Mouse (Mus musculus): ENCODE measurements around the gene Bend3. TPM values are rescaled to one million over a fixed set of nuclear protein-coding genes. Genes with fewer than 3 reads are reported as not detected.

Gene Bend3
- total and polyA plus RNA-seq, 3 experiments, result 13.0 to 32.8 (median 18.7) TPM

GRCm38 (mm10) chr10:43490034-43490433 lies 11.4 kb downstream of the Bend3 start:
- H3K36me3 ChIP-seq (ENCODE audit: control insufficient read depth in 1 of 2, insufficient read depth in 2 of 2, low read length in 2 of 2), result no peaks in the 10 kb centered on the region; a peak in 1 of 4 replicates
- no peak for DNase-seq (ENCODE audit: low read depth, low spot score)
- H3K9ac ChIP-seq (ENCODE audit: control insufficient read depth, low read depth, low read length, poor library complexity, severe bottlenecking), result no peak overlapping the region
- H3K79me2 ChIP-seq (ENCODE audit: control insufficient read depth, insufficient read depth, low read length, poor library complexity), result peaks cover 15% of the 10 kb centered on the region
- TF ChIP-seq MAZ (IDR thresholded peaks at IDR 0.05; ENCODE audit: low read depth, low read length) (no peak), MAFK (IDR thresholded peaks at IDR 0.05; ENCODE audit: borderline replicate concordance, low read depth, low read length) (no peak)
- H3K27ac ChIP-seq (ENCODE audit: control insufficient read depth, low read depth, low read length), result no peak overlapping the region
- H3K4me3 ChIP-seq (ENCODE audit: control insufficient read depth in 1 of 2, insufficient read depth in 1 of 2, low read depth in 2 of 2, low read length in 2 of 2), result no peak overlapping the region
- H3K27me3 ChIP-seq (ENCODE audit: control insufficient read depth in 1 of 2, insufficient read depth in 2 of 2, low read length in 2 of 2), result no peaks in the 10 kb centered on the region
- H3K4me1 ChIP-seq (ENCODE audit: control insufficient read depth in 1 of 2, insufficient read depth in 2 of 2, low read length in 2 of 2), result no peaks in the 10 kb centered on the region
- H3K9me3 ChIP-seq (replicated peaks; ENCODE audit: insufficient read depth, low read length), result no peaks in the 10 kb centered on the region

- no peak for DNase-seq (ENCODE audit: low read depth, low spot score)
- Histone ChIP-seq H3K27me3 (ENCODE audit: control insufficient read depth in 1 of 2, insufficient read depth in 2 of 2, low read length in 2 of 2) (no peaks in the 10 kb centered on the region), H3K4me3 (ENCODE audit: control insufficient read depth in 1 of 2, insufficient read depth in 1 of 2, low read depth in 2 of 2, low read length in 2 of 2) (no peak overlapping the region), H3K36me3 (ENCODE audit: control insufficient read depth in 1 of 2, insufficient read depth in 2 of 2, low read length in 2 of 2) (peaks cover 0 to 3% of the 10 kb centered on the region in 2 experiments; a peak in 2 of 4 replicates), H3K9ac (ENCODE audit: control insufficient read depth, low read depth, low read length, poor library complexity, severe bottlenecking) (no peak overlapping the region), H3K27ac (ENCODE audit: control insufficient read depth, low read depth, low read length) (no peak overlapping the region), H3K79me2 (ENCODE audit: control insufficient read depth, insufficient read depth, low read length, poor library complexity) (peaks cover 12% of the 10 kb centered on the region), H3K4me1 (ENCODE audit: control insufficient read depth in 1 of 2, insufficient read depth in 2 of 2, low read length in 2 of 2) (no peaks in the 10 kb centered on the region), H3K9me3 (replicated peaks; ENCODE audit: insufficient read depth, low read length) (no peaks in the 10 kb centered on the region)
- TF ChIP-seq USF1 (IDR thresholded peaks at IDR 0.05; ENCODE audit: low read depth, low read length) (peak; percentile 26; the same call in 1 of the 2 replicates), JUND (IDR thresholded peaks at IDR 0.05; ENCODE audit: low read depth, low read length) (no peak)
These were observed 12.2 kb downstream of the Bend3 start for GRCm38 (mm10) chr10:43490846-43491245.

- Histone ChIP-seq H3K9ac (ENCODE audit: control insufficient read depth, low read depth, low read length, poor library complexity, severe bottlenecking) (no peak overlapping the region), H3K4me3 (ENCODE audit: control insufficient read depth in 1 of 2, insufficient read depth in 1 of 2, low read depth in 2 of 2, low read length in 2 of 2) (no peak overlapping the region), H3K27me3 (ENCODE audit: control insufficient read depth in 1 of 2, insufficient read depth in 2 of 2, low read length in 2 of 2) (no peaks in the 10 kb centered on the region), H3K79me2 (ENCODE audit: control insufficient read depth, insufficient read depth, low read length, poor library complexity) (no peaks in the 10 kb centered on the region), H3K36me3 (ENCODE audit: control insufficient read depth in 1 of 2, insufficient read depth in 2 of 2, low read length in 2 of 2) (peaks cover 0 to 12% of the 10 kb centered on the region in 2 experiments; a peak in 3 of 4 replicates), H3K27ac (ENCODE audit: control insufficient read depth, low read depth, low read length) (no peak overlapping the region), H3K9me3 (replicated peaks; ENCODE audit: insufficient read depth, low read length) (no peaks in the 10 kb centered on the region), H3K4me1 (ENCODE audit: control insufficient read depth in 1 of 2, insufficient read depth in 2 of 2, low read length in 2 of 2) (peaks cover 0 to 14% of the 10 kb centered on the region in 2 experiments; a peak in 3 of 4 replicates)
- no peak for DNase-seq (ENCODE audit: low read depth, low spot score)
- TF ChIP-seq TCF12 (IDR thresholded peaks at IDR 0.05; ENCODE audit: low read depth, low read length) (no peak), ZNF384 (IDR thresholded peaks at IDR 0.05; ENCODE audit: low read depth, low read length) (no peak), USF2 (IDR thresholded peaks at IDR 0.05; ENCODE audit: borderline replicate concordance in 1 of 2, insufficient read depth in 1 of 2, low read depth in 1 of 2, low read length in 2 of 2) (no peak), RCOR1 (IDR thresholded peaks at IDR 0.05; ENCODE audit: low read depth, low read length) (no peak), JUND (IDR thresholded peaks at IDR 0.05; ENCODE audit: low read depth, low read length) (no peak), POLR2AphosphoS5 (IDR thresholded peaks at IDR 0.05; ENCODE audit: borderline replicate concordance, low read depth, low read length) (no peak), CTCF (IDR thresholded peaks at IDR 0.05 in 2 of 3, conservative IDR thresholded peaks at IDR 0.05 in 1 of 3; ENCODE audit: control insufficient read depth in 1 of 3, insufficient read depth in 1 of 3, low read depth in 2 of 3, low read length in 3 of 3, poor library complexity in 1 of 3, severe bottlenecking in 1 of 3) (no peak), MAX (IDR thresholded peaks at IDR 0.05; ENCODE audit: low read length) (no peak), HCFC1 (IDR thresholded peaks at IDR 0.05; ENCODE audit: low read depth, low read length) (no peak), MAZ (IDR thresholded peaks at IDR 0.05; ENCODE audit: low read depth, low read length) (no peak), ZMIZ1 (IDR thresholded peaks at IDR 0.05; ENCODE audit: low read depth, low read length) (no peak), NELFE (IDR thresholded peaks at IDR 0.05; ENCODE audit: low read depth, low read length) (no peak), TAL1 (IDR thresholded peaks at IDR 0.05; ENCODE audit: low read length) (no peak), ZKSCAN1 (IDR thresholded peaks at IDR 0.05; ENCODE audit: low read depth, low read length) (no peak), USF1 (IDR thresholded peaks at IDR 0.05; ENCODE audit: low read depth, low read length) (no peak)
These were observed 24.0 kb downstream of the Bend3 start for GRCm38 (mm10) chr10:43502599-43502998.

Data from MEL (cell line).